Mouse (Mus musculus): Measurements from ENCODE around the gene Ascc3. TPM values are rescaled to one million over a fixed set of nuclear protein-coding genes. Genes with fewer than 3 reads are reported as not detected.

Gene Ascc3
- polyA plus RNA-seq, 1 experiment from 2014 or later: 23.4 TPM

- H3K9ac ChIP-seq: no peak overlapping the region
- ATAC-seq (ENCODE audit: insufficient number of reproducible peaks, insufficient read depth, low FRiP score, low TSS enrichment, low read depth): no peak
- H3K4me3 ChIP-seq: no peak overlapping the region
- H3K36me3 ChIP-seq: no peaks in the 10 kb centered on the region
- no peaks in the 10 kb centered on the region for H3K27me3 ChIP-seq
- no peak overlapping the region for H3K4me2 ChIP-seq
- H3K9me3 ChIP-seq: no peaks in the 10 kb centered on the region
- no peaks in the 10 kb centered on the region for H3K4me1 ChIP-seq
- 88% methylated on average over 5 of the region's 5 CpGs for WGBS
- H3K27ac ChIP-seq: no peak overlapping the region
These were observed 79.0 kb downstream of the Ascc3 start for GRCm38 (mm10) chr10:50671517-50671916.

GRCm38 (mm10) chr10:50690324-50690723, 97.9 kb downstream of the Ascc3 start:
- Histone ChIP-seq H3K4me2 (no peak overlapping the region), H3K36me3 (peaks cover 6% of the 10 kb centered on the region; the same call in 1 of the 2 replicates), H3K9ac (no peak overlapping the region), H3K27me3 (no peaks in the 10 kb centered on the region), H3K9me3 (no peaks in the 10 kb centered on the region), H3K27ac (no peak overlapping the region), H3K4me3 (no peak overlapping the region), H3K4me1 (no peaks in the 10 kb centered on the region)
- ATAC-seq (ENCODE audit: insufficient number of reproducible peaks, insufficient read depth, low FRiP score, low TSS enrichment, low read depth): no peak

- Histone ChIP-seq H3K27ac (no peak overlapping the region), H3K27me3 (no peaks in the 10 kb centered on the region), H3K9ac (no peak overlapping the region), H3K4me1 (no peaks in the 10 kb centered on the region), H3K4me2 (no peak overlapping the region), H3K9me3 (no peaks in the 10 kb centered on the region), H3K36me3 (0 out of 2 replicates have a peak, but pooled peaks cover 4% of the 10 kb centered on the region), H3K4me3 (no peak overlapping the region)
- WGBS: 57% methylated on average over 4 of the region's 4 CpGs
- no peak for ATAC-seq (ENCODE audit: insufficient number of reproducible peaks, insufficient read depth, low FRiP score, low TSS enrichment, low read depth)
These were observed 106.5 kb downstream of the Ascc3 start for GRCm38 (mm10) chr10:50698836-50699433.

- H3K36me3 ChIP-seq: 0 out of 2 replicates have a peak, but pooled peaks cover 4% of the 10 kb centered on the region
- no peaks in the 10 kb centered on the region for H3K4me1 ChIP-seq
- H3K9ac ChIP-seq: no peak overlapping the region
- H3K4me2 ChIP-seq: no peak overlapping the region
- H3K9me3 ChIP-seq: no peaks in the 10 kb centered on the region
- no peaks in the 10 kb centered on the region for H3K27me3 ChIP-seq
- H3K4me3 ChIP-seq: no peak overlapping the region
- no peak for ATAC-seq (ENCODE audit: insufficient number of reproducible peaks, insufficient read depth, low FRiP score, low TSS enrichment, low read depth)
- H3K27ac ChIP-seq: no peak overlapping the region
- 70% methylated on average over 2 of the region's 2 CpGs for WGBS
These were observed 109.3 kb downstream of the Ascc3 start for GRCm38 (mm10) chr10:50701736-50702135.

- 72% methylated on average over 3 of the region's 3 CpGs for WGBS
- Histone ChIP-seq H3K4me2 (no peak overlapping the region), H3K27me3 (no peaks in the 10 kb centered on the region), H3K9ac (no peak overlapping the region), H3K9me3 (no peaks in the 10 kb centered on the region), H3K36me3 (0 out of 2 replicates have a peak, but pooled peaks cover 4% of the 10 kb centered on the region), H3K4me1 (no peaks in the 10 kb centered on the region), H3K27ac (no peak overlapping the region), H3K4me3 (no peak overlapping the region)
- ATAC-seq (ENCODE audit: insufficient number of reproducible peaks, insufficient read depth, low FRiP score, low TSS enrichment, low read depth): no peak
These were observed 109.9 kb downstream of the Ascc3 start for GRCm38 (mm10) chr10:50702361-50702760.

- no peak overlapping the region for H3K4me2 ChIP-seq
- no peak overlapping the region for H3K9ac ChIP-seq
- no peak overlapping the region for H3K27ac ChIP-seq
- 0 out of 2 replicates have a peak, but pooled peaks cover 6% of the 10 kb centered on the region for H3K36me3 ChIP-seq
- H3K27me3 ChIP-seq: no peaks in the 10 kb centered on the region
- ATAC-seq (ENCODE audit: insufficient number of reproducible peaks, insufficient read depth, low FRiP score, low TSS enrichment, low read depth): no peak
- 11% methylated on average over 6 of the region's 6 CpGs for WGBS
- H3K4me3 ChIP-seq: no peak overlapping the region
- no peaks in the 10 kb centered on the region for H3K9me3 ChIP-seq
- no peaks in the 10 kb centered on the region for H3K4me1 ChIP-seq
These were observed 111.7 kb downstream of the Ascc3 start for GRCm38 (mm10) chr10:50704202-50704601.

- Histone ChIP-seq H3K9ac (no peak overlapping the region), H3K27me3 (no peaks in the 10 kb centered on the region), H3K27ac (no peak overlapping the region), H3K4me3 (no peak overlapping the region), H3K36me3 (0 out of 2 replicates have a peak, but pooled peaks cover 6% of the 10 kb centered on the region), H3K4me1 (no peaks in the 10 kb centered on the region), H3K9me3 (no peaks in the 10 kb centered on the region), H3K4me2 (no peak overlapping the region)
- no peak for ATAC-seq (ENCODE audit: insufficient number of reproducible peaks, insufficient read depth, low FRiP score, low TSS enrichment, low read depth)
- 77% methylated on average over 3 of the region's 3 CpGs for WGBS
These were observed 112.4 kb downstream of the Ascc3 start for GRCm38 (mm10) chr10:50704898-50705297.

- H3K27me3 ChIP-seq: no peaks in the 10 kb centered on the region
- no peak for ATAC-seq (ENCODE audit: insufficient number of reproducible peaks, insufficient read depth, low FRiP score, low TSS enrichment, low read depth)
- peaks cover 6% of the 10 kb centered on the region; the same call in 1 of the 2 replicates for H3K36me3 ChIP-seq
- no peak overlapping the region for H3K4me2 ChIP-seq
- 54% methylated on average over 3 of the region's 3 CpGs for WGBS
- no peaks in the 10 kb centered on the region for H3K9me3 ChIP-seq
- H3K4me1 ChIP-seq: no peaks in the 10 kb centered on the region
- no peak overlapping the region for H3K27ac ChIP-seq
- no peak overlapping the region for H3K9ac ChIP-seq
- no peak overlapping the region for H3K4me3 ChIP-seq
These were observed 118.8 kb downstream of the Ascc3 start for GRCm38 (mm10) chr10:50711286-50711685.

- H3K4me3 ChIP-seq: no peak overlapping the region
- no peak for ATAC-seq (ENCODE audit: insufficient number of reproducible peaks, insufficient read depth, low FRiP score, low TSS enrichment, low read depth)
- no peaks in the 10 kb centered on the region for H3K4me1 ChIP-seq
- peaks cover 6% of the 10 kb centered on the region; the same call in 1 of the 2 replicates for H3K36me3 ChIP-seq
- no peak overlapping the region for H3K9ac ChIP-seq
- no peak overlapping the region for H3K27ac ChIP-seq
- no peaks in the 10 kb centered on the region for H3K9me3 ChIP-seq
- no peaks in the 10 kb centered on the region for H3K27me3 ChIP-seq
- no peak overlapping the region for H3K4me2 ChIP-seq
- WGBS: 73% methylated on average over 1 of the region's 1 CpGs
These were observed 119.3 kb downstream of the Ascc3 start for GRCm38 (mm10) chr10:50711765-50712164.

- Histone ChIP-seq H3K4me1 (no peaks in the 10 kb centered on the region), H3K4me2 (no peak overlapping the region), H3K27me3 (no peaks in the 10 kb centered on the region), H3K4me3 (no peak overlapping the region), H3K27ac (no peak overlapping the region), H3K9ac (no peak overlapping the region), H3K36me3 (peaks cover 11% of the 10 kb centered on the region), H3K9me3 (no peaks in the 10 kb centered on the region)
- ATAC-seq (ENCODE audit: insufficient number of reproducible peaks, insufficient read depth, low FRiP score, low TSS enrichment, low read depth): no peak
These were observed 141.0 kb downstream of the Ascc3 start for GRCm38 (mm10) chr10:50733459-50733858.

GRCm38 (mm10) chr10:50762069-50762468, 169.6 kb downstream of the Ascc3 start:
- Histone ChIP-seq H3K36me3 (0 out of 2 replicates have a peak, but pooled peaks cover 6% of the 10 kb centered on the region), H3K9ac (no peak overlapping the region), H3K9me3 (no peaks in the 10 kb centered on the region), H3K4me1 (no peaks in the 10 kb centered on the region), H3K27ac (no peak overlapping the region), H3K4me2 (no peak overlapping the region), H3K4me3 (no peak overlapping the region), H3K27me3 (no peaks in the 10 kb centered on the region)
- no peak for ATAC-seq (ENCODE audit: insufficient number of reproducible peaks, insufficient read depth, low FRiP score, low TSS enrichment, low read depth)
- 80% methylated on average over 2 of the region's 2 CpGs for WGBS

- Histone ChIP-seq H3K4me3 (no peak overlapping the region), H3K36me3 (peaks cover 9% of the 10 kb centered on the region), H3K27ac (no peak overlapping the region), H3K27me3 (no peaks in the 10 kb centered on the region), H3K4me1 (no peaks in the 10 kb centered on the region), H3K4me2 (no peak overlapping the region), H3K9ac (no peak overlapping the region), H3K9me3 (no peaks in the 10 kb centered on the region)
- ATAC-seq (ENCODE audit: insufficient number of reproducible peaks, insufficient read depth, low FRiP score, low TSS enrichment, low read depth): no peak
- 76% methylated on average over 2 of the region's 2 CpGs for WGBS
These were observed 170.5 kb downstream of the Ascc3 start for GRCm38 (mm10) chr10:50762984-50763383.

Measured in embryonic facial prominence, embryonic 13.5 days (tissue).